Mouse (Mus musculus) thymus, postnatal 36 days (tissue): ENCODE data around the gene Abca12.

ENCODE experiments used
- DNase-seq, 2 experiments: peaks; one replicate each; pipeline ENCODE4 v3.0.0; 2022; ENCODE audit warnings: mixed read lengths in 2 of 2

Abca12 gene

GRCm38 (mm10) chr1:71330349-71330748 is 84.4 kb downstream of the Abca12 start:
- no peak for DNase-seq

GRCm38 (mm10) chr1:71312171-71312570 is 102.5 kb downstream of the Abca12 start:
- DNase-seq: no peak

GRCm38 (mm10) chr1:71310614-71311013 is 104.1 kb downstream of the Abca12 start:
- no peak for DNase-seq

GRCm38 (mm10) chr1:71307362-71307761 is 107.3 kb downstream of the Abca12 start:
- no peak for DNase-seq

- no peak for DNase-seq
Measured at GRCm38 (mm10) chr1:71306196-71306595, 108.5 kb downstream of the Abca12 start.

- DNase-seq: no peak
Measured at GRCm38 (mm10) chr1:71304588-71304987, 110.1 kb downstream of the Abca12 start.

- DNase-seq: no peak
Measured at GRCm38 (mm10) chr1:71297021-71297420, 117.7 kb downstream of the Abca12 start.

GRCm38 (mm10) chr1:71296585-71296984 is 118.1 kb downstream of the Abca12 start:
- no peak for DNase-seq

GRCm38 (mm10) chr1:71291917-71292316 is 122.8 kb downstream of the Abca12 start:
- DNase-seq: no peak

GRCm38 (mm10) chr1:71289511-71289910 is 125.2 kb downstream of the Abca12 start:
- DNase-seq: peak; percentile 14 to 24

- DNase-seq: no peak
Measured at GRCm38 (mm10) chr1:71276940-71277339, 137.8 kb downstream of the Abca12 start.

- DNase-seq: no peak
Measured at GRCm38 (mm10) chr1:71272550-71272949, 142.2 kb downstream of the Abca12 start.

- no peak for DNase-seq
Measured at GRCm38 (mm10) chr1:71272077-71272476, 142.6 kb downstream of the Abca12 start.

GRCm38 (mm10) chr1:71270083-71270482 is 144.6 kb downstream of the Abca12 start:
- DNase-seq: no peak

- DNase-seq: no peak
Measured at GRCm38 (mm10) chr1:71266630-71267029, 148.1 kb downstream of the Abca12 start.

- no peak for DNase-seq
Measured at GRCm38 (mm10) chr1:71263532-71263931, 151.2 kb downstream of the Abca12 start.

GRCm38 (mm10) chr1:71244647-71245046 is 170.1 kb downstream of the Abca12 start:
- DNase-seq: no peak

GRCm38 (mm10) chr1:71241396-71241795 is 173.3 kb downstream of the Abca12 start:
- no peak for DNase-seq

GRCm38 (mm10) chr1:71239586-71239985 is 175.1 kb downstream of the Abca12 start:
- no peak for DNase-seq

GRCm38 (mm10) chr1:71235335-71235734 is 179.4 kb downstream of the Abca12 start:
- DNase-seq: no peak

- DNase-seq: no peak
Measured at GRCm38 (mm10) chr1:71231211-71231610, 183.5 kb downstream of the Abca12 start.

GRCm38 (mm10) chr1:71203581-71203980 is 211.1 kb downstream of the Abca12 start:
- DNase-seq: no peak

- DNase-seq: no peak
Measured at GRCm38 (mm10) chr1:71196191-71196590, 218.5 kb downstream of the Abca12 start.

GRCm38 (mm10) chr1:71195333-71195732 is 219.4 kb downstream of the Abca12 start:
- DNase-seq: no peak

GRCm38 (mm10) chr1:71193931-71194330 is 220.8 kb downstream of the Abca12 start:
- no peak for DNase-seq
